Mouse (Mus musculus) embryo, embryonic 10 days (tissue): ENCODE results near the gene Aox4.

Experiments used
- DNase-seq: peaks from one replicate; pipeline ENCODE4 v3.0.0-alpha.2; 2015; ENCODE audit warnings: low spot score

Gene Aox4

DNA sequence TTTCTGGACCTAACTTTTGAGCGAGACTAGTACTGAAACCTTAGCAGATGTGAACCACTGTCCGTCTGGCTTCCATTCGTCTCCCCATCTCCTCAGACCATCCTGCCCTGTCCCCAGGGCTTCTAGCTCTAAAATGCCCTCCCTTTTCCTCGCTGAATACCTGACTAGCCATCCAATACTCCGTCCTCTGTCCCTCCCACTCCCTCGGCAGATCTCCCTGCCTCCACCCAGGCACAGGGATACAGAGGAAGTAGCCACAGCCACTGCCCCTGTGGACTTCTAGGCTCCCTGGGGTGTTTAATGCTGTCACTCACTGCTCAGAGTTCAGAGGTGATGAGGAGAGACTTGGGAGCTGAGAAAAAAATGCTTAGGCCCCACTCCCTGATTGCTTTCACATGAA, 91.8 kb downstream of the Aox4 start:
- no peak for DNase-seq

DNA sequence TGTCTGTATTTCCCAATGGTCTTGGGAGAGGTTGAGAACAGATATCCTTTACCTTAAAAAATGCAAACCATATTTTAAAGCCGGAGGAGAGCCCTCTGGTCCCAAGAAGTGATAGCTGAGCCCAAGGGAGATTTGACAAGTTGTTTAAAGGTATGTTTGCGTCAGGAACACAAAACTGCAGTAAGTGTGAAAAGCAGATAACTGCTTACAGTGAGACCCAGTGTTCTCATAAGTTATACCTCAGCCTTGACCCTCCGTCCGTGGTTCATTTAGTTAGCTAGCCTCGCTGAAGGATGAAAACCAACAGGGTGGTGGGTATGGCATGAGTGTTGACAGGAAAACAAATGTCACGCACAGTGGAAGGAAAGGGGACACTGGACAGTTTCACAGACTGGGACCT, 92.8 kb downstream of the Aox4 start:
- DNase-seq, result no peak

DNA sequence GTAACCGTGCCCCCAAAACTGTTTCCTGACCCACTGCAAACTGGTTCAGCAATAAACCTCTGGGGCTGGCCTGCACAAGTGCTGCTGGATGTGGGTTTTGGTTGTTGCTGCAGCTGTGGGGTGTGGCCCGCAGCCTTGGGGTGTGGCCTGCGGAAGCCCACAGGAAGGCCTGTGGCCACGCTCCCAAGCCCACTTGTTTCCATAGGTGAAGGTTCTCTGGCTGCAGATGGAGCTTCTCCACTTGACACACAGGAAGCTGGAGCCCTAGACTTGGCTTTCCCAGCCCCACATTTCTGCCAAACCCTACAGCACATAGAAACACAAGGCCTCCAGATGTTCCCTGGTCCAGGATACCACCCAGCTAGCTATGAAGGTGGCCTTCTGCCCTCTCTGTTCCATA, 93.5 kb downstream of the Aox4 start:
- no peak for DNase-seq

DNA sequence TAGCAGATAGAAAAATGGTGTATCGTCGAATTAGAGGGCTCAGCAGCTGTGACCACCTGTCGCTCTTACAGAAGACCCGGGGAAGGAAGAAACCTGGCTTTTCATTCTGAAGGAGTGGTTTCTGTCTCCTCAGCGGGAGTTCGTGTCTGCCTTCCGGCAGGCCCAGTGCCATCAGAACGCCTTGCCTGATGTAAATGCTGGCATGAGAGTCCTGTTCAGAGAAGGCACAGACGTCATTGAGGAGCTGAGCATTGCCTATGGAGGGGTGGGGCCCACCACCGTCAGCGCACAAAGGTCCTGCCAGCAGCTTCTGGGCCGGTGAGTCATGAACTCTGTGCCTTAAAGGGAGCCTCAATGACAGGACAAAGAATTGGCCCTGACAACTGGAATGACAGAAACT, 94.1 kb downstream of the Aox4 start:
- DNase-seq, result no peak

DNA sequence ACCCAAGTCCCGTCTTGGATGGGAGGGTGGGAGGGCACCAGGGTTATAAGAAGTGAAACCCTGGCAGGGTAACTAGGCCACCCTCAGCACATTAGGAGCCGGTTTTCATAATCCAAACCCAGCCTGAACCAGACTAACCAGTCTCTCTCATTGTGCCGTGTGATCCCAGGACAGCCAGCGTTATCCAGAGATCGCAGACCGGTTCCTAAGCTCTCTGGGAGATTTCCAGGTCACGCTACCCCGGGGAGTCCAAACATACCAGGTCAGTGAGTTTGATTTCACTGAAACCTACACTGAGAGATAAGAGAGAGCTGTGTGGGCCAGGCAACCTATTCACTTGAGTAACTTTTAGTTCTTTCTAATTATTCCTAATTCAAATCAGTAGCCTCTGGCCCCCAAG, 97.0 kb downstream of the Aox4 start:
- DNase-seq, result no peak

DNA sequence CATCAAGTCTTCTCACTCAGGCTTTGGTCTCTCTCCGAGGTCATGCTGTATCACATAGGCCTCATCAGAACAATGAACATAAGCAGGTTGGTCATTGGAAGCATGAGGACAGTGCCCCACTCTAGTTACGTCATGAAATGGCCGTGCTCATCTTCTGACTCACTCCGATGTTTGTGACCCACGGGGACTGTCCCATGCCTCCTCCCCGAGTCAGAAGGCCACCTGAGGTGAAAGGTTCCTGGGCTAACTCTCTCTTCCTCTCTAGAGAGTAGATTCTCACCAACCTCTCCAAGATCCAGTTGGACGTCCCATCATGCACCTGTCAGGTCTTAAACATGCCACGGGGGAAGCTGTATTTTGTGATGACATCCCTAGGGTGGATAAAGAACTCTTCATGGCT, 98.4 kb downstream of the Aox4 start:
- no peak for DNase-seq

DNA sequence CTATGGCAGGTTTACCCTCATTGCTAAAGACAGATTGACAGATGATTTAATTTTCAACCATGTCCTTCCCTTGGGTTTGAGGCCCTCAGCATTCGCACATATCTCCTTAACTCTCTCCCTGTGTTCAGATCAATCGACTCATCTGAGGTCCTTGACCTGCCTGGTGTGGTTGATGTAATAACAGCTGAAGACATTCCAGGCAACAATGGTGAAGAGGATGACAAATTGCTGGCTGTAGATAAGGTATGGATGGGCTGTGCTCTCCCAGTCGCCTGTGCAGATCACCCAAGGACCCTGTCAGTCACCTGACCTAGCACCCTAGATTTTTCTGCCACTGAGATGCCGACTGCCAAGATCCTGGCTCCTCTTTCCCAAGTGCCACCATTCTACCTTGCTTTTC, 99.7 kb downstream of the Aox4 start:
- DNase-seq, result no peak

DNA sequence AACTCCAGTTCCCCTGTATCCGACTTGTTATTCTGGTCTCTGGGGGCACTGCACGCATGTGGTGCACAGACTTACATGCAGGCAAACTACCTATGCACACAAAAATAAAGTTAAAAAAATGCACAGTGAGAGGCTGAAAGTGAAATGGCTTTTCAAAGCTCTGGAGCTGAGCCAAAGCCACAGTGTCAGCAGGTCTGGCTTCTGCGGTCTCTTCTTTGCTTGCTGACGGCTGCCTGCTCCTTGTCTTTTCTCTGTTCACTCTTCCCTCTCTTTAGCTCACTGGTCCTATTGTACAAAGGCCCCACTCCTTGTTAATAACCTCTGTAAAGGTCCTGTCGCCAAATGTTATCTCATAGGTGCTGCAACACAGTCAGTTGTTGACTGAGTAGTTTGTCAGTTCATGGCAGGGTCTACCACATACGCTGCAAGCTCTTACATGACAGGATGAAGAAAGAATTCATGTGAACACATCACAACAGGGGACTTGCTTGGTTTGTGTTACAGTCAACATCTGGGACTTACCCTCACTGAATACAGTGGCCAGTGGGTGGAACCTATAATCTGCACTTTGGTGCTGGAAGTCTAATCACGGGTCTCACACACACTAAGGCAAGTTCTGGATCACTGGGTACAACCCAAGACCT, 101.1 kb downstream of the Aox4 start:
- no peak for DNase-seq

DNA sequence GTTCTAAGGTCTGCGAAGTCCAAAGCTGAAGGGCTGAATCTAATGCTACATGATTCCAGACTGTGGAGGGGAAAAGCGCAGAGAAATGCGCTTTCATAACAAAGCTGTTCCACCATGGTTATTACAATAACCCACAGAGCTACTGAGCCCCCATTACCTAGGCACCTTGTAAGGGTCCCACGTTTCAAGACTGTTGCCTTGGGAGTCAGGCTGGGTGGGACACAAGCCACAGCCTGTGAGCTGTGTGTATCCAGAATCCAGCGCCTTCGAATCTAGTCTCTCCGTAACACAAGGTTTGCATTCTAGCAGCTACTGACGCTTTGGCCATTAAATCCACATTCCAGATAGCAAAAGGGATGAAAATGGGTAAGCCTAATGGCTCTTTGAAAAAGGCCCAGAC, 103.0 kb downstream of the Aox4 start:
- no peak for DNase-seq

DNA sequence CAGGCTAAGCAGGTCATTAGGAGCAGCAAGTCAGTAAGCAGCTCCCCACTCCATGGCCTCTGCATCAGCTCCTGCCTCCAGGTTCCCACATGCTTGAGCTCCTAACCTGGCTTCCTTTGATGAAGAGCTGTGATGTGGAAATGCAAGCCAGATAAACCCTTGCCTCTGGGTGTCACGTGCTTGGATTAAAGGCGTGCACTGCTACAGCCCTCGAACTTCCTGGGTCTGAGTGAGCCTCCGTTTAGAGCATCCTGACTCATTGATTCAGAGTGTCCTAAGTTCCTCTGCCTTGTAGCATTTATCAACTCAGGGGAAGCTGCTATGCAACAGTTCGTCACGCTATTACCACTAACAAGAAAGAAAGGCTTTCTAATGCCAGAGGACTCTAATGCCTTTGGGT, 105.3 kb downstream of the Aox4 start:
- DNase-seq, result no peak
